Mouse (Mus musculus) G1E (cell line): ENCODE results near the gene Atxn10.

ENCODE experiments used
- CTCF ChIP-seq: IDR thresholded peaks from 2 replicates; pipeline ENCODE4 v1.5.1; 2012; ENCODE audit warnings: low read depth, low read length, inconsistent platforms, mixed read lengths
- GATA1 ChIP-seq: IDR thresholded peaks from 2 replicates; pipeline ENCODE4 v1.6.1; 2012; ENCODE audit warnings: borderline replicate concordance, low read length, inconsistent platforms, mixed read lengths
- GATA2 ChIP-seq: IDR thresholded peaks from 2 replicates; pipeline ENCODE4 v1.6.1; 2012; ENCODE audit warnings: low read depth, low read length, inconsistent platforms, borderline replicate concordance
- POLR2AphosphoS5 ChIP-seq: IDR thresholded peaks from 2 replicates; pipeline ENCODE4 v1.6.1; 2012; ENCODE audit warnings: low read depth, low read length, inconsistent platforms; ENCODE audit not compliant: insufficient replicate concordance

GRCm38 (mm10) chr15:85466456-85467067, 130.5 kb downstream of the Atxn10 start:
- no peak for TF ChIP-seq CTCF
- TF ChIP-seq GATA1: no peak
- TF ChIP-seq POLR2AphosphoS5: no peak
- TF ChIP-seq GATA2: no peak
